Mouse (Mus musculus): ENCODE data around the gene Boc. TPM values are rescaled to one million over a fixed set of nuclear protein-coding genes. Genes with fewer than 3 reads are reported as not detected.

Boc gene
- total RNA-seq, 2 experiments from 2014 or later = 20.0 to 22.4 TPM

DNA sequence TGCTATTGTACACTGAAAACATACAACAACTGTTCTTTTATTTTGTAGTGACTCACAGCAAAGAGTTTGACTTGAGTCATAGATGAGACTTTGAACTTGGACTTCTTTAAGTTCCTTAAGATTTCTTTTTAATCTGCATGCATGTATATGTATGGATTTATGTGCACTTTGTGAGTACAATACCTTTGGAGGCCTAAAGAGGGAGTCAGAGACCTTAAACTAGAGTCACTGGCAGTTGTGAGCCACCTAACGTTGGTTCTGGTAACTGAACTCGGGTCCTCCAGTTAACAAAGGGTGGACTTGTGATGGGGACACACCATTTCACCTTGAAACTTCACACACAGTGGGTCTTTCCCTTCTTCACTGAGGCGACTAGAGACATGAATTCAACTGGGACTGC lies 60.2 kb downstream of the Boc start:
- intact Hi-C loops (cut with DNase I) = no loop called here

GRCm38 (mm10) chr16:44496971-44497464 lies 61.7 kb downstream of the Boc start:
- DNase-seq = no peak
- intact Hi-C loops (cut with DNase I) = no loop called here

More for the DNA sequence above, 60.2 kb downstream of the Boc start:
- no peak for DNase-seq

GRCm38 (mm10) chr16:44494441-44495108 lies 64.1 kb downstream of the Boc start:
- DNase-seq = peak; percentile 76
- intact Hi-C loops (cut with DNase I) = loop anchor here (5.0 kb wide), 1 partner anchor 63 kb away; the partner anchor contains the start of gene Boc

DNA sequence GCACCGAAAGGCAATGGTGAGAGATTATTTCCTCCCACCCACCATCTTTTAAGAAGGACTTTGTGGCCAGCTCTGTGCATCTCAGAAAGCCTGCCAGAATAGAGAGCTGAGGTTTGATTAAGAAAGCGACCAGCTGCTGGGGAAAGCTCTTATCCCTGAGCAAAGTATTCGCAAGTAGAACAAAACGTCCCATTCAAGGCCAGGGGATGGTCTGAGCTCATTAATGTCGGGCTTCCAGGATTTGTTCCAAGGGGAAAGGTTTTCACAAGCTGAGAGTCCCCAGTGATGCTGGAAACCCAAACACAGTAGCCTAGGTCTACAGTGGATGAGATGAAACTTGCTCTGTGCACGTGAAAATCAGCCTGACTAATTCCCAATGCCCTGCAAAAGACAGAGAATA lies 64.8 kb downstream of the Boc start:
- intact Hi-C loops (cut with DNase I) = loop anchor here (5.0 kb wide), 1 partner anchor 63 kb away; the partner anchor contains the start of gene Boc
- no peak for DNase-seq

DNA sequence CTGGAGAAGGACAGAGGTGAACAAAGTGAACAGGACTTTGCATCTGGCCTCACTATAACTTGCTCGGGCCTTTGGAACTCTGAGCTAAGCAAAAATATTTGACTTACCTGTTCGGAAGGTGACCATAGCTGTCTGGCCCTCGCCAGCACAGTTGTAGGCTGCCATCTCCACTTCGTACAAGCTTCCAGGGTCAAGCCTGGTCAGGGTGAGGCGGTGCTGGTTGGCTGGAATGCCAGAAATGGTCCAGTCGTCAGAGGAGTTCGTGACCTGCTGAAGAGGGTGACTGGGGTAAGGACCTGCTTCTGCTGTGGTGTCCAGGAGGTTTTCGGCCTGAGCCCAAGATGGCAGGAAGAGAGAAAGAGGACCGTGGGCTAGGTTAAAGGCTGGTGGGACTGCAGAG lies 66.0 kb downstream of the Boc start:
- intact Hi-C loops (cut with DNase I) = loop anchor here (5.0 kb wide), 1 partner anchor 65 kb away; the partner anchor contains the start of gene Boc

GRCm38 (mm10) chr16:44492151-44492550 lies 66.5 kb downstream of the Boc start:
- DNase-seq = no peak
- intact Hi-C loops (cut with DNase I) = loop anchor here (5.0 kb wide), 1 partner anchor 65 kb away; the partner anchor contains the start of gene Boc

More for the DNA sequence above, 66.0 kb downstream of the Boc start:
- DNase-seq = no peak

- intact Hi-C loops (cut with DNase I) = loop anchor here (5.0 kb wide), 1 partner anchor 66 kb away; the partner anchor contains the start of gene Boc
- no peak for DNase-seq
Observed at GRCm38 (mm10) chr16:44491051-44491450, 67.6 kb downstream of the Boc start.

- no peak for DNase-seq
- intact Hi-C loops (cut with DNase I) = loop anchor here (10.0 kb wide), 1 partner anchor 228 kb away; no protein-coding TSS in a partner anchor
Observed at GRCm38 (mm10) chr16:44487194-44487593, 71.5 kb downstream of the Boc start.

DNA sequence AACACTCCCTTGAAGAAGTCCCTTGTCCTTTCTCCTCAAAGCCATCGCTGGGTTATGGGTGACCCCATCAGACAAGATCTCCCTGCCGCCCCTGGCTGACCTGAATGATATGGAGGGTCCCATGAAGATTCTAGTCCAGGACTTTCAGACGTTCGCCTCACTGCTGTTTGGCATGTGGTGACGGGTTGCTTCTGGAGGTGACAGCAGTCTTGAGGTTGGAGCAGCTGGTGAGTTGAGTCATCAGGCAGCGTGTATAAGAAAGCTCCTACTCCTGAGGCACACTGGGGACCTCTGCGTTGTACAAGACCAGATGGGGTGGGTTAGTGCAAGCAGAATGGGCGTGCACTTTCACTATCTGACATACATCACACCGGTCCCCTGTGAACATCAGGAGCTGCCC lies 72.1 kb downstream of the Boc start:
- intact Hi-C loops (cut with DNase I) = loop anchor here (10.0 kb wide), 1 partner anchor 228 kb away; no protein-coding TSS in a partner anchor
- DNase-seq = no peak

- DNase-seq = no peak
- intact Hi-C loops (cut with DNase I) = loop anchor here (10.0 kb wide), 1 partner anchor 229 kb away; no protein-coding TSS in a partner anchor
Observed at GRCm38 (mm10) chr16:44485691-44486090, 73.0 kb downstream of the Boc start.

DNA sequence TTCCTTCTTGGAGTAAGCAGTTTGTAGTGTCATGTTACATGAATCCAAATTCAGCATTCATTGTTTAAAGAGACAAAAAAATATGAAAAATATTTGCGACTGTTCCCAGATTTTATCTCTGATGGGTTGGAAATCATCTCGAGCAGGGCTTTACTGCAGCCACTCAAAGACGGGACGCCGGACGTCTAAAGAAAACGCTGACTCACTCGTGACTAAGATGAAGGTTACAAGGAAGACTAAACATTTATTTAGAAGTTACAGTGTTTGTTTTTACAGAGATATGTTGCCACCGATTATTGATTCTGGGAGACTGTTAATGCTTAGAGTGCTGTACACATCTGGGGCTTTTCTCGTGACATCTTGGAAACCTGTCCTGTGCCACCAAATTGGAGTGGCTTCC lies 73.9 kb downstream of the Boc start:
- intact Hi-C loops (cut with DNase I) = loop anchor here (10.0 kb wide), 1 partner anchor 230 kb away; no protein-coding TSS in a partner anchor
- no peak for DNase-seq

DNA sequence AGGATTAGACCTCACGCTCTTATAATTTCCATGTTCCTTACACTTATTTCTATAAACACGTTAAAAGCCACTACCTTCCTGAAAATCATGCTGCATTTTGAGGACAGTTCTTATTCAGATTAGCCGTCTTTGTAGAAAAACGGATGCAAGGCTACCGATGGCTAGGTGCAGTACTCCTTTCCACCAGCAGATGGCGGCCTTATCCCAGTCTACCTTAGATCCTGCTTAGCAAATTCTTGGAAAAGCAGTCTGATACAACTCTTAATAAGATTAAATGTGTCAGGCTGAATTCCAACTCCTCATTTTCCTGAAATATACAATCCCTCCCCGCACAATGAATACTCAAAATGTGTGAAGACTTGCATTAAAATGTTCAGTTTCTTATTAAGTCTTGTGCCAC lies 74.6 kb downstream of the Boc start:
- DNase-seq = peak; percentile 86
- intact Hi-C loops (cut with DNase I) = loop anchor here (10.0 kb wide), 1 partner anchor 231 kb away; no protein-coding TSS in a partner anchor

DNA sequence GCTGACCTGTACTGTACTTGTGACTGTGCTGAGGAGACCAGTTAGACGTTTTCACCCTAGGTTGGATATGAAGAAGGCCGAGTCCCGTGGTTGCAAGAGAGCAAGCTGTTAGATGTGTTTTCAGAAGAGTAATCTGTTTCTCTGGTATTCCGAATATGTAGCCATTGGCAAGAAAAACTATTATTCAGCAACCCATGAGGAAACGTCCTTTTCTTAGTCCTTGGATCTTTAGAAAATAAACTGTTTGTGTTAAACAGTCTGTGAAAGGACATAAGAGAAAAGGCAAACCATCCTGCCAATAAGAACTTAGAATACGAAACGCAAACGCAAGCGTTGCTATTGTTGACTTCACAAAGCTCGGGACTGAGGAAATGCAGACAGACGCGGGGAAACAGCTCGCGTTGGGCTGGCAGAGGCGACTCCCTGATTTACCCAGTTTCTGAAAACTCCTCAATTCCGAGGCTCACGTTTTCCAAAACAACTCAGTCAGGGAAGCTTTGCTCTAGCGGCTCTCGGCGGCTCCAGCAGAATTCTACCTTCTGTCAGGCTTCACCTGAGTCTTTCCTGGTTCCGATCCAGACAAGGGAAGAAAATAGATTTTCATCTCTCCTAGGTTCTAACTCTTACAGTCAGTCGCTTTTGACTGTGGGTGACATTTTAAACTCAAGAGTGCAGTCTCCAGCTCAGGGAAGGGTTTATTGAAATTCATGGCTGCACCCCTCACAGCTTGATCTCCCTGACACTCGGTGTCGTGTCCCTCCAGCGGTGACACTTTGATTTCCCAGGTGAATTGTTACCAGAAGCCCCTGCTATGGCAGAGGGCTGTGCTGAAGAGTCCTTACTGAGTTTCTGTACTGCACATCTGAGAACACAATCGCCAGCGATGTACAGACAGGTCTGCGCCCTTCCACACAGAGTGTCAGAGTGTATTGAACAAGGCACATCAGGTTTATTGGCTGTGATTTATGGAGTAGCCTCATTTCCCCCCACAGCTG lies 76.8 kb downstream of the Boc start:
- no peak for DNase-seq
- intact Hi-C loops (cut with DNase I) = loop anchor here (10.0 kb wide), 1 partner anchor 233 kb away; no protein-coding TSS in a partner anchor

DNA sequence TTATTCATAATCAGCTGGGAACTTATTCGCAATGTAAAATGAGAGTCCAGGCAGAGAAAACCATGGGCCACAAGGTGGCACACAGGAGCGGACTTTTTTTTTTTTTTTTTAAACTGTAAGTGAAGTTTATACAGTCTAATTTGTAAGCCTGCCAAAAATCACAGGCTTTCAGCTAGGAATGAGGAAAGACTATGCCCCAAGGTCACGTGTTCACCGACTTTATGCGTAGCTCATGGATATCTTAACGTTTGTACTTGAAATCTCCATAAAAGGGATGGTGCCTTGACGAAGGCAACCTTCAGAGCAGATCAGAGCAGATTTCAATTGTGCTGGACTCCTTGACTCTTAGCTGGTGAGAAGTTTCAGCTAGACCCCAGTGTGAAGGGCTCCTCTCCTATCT lies 78.1 kb downstream of the Boc start:
- intact Hi-C loops (cut with DNase I) = loop anchor here (10.0 kb wide), 1 partner anchor 234 kb away; no protein-coding TSS in a partner anchor
- DNase-seq = no peak

GRCm38 (mm10) chr16:44479852-44480251 lies 78.8 kb downstream of the Boc start:
- intact Hi-C loops (cut with DNase I) = loop anchor here (10.0 kb wide), 1 partner anchor 235 kb away; no protein-coding TSS in a partner anchor
- peak; percentile 93 for DNase-seq

DNA sequence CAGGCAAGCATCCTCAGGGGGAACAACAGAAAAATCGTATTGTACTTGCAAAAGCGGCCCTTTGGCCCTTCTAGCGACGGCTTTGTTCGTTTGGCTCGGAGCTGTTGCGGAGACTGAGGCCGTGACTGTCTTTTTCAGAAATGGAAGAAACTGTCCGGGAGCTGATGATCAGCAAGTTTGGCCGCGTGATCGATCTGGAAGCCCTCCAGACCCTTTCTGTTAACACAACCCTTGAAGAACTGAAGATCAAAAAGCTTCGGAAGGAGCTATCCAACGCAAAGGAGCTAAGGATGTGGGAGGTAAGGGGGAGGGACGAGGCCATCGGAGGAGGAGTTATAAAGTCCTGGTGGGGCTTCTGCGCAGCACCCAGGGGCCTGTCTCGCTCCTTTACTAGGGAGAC lies 79.9 kb downstream of the Boc start:
- DNase-seq = no peak

GRCm38 (mm10) chr16:44475682-44476375 lies 82.9 kb downstream of the Boc start:
- no peak for DNase-seq
- intact Hi-C loops (cut with DNase I) = no loop called here

More for the DNA sequence above, 79.9 kb downstream of the Boc start:
- intact Hi-C loops (cut with DNase I) = no loop called here

- intact Hi-C loops (cut with DNase I) = no loop called here
- DNase-seq = no peak
Observed at GRCm38 (mm10) chr16:44475281-44475680, 83.4 kb downstream of the Boc start.

DNA sequence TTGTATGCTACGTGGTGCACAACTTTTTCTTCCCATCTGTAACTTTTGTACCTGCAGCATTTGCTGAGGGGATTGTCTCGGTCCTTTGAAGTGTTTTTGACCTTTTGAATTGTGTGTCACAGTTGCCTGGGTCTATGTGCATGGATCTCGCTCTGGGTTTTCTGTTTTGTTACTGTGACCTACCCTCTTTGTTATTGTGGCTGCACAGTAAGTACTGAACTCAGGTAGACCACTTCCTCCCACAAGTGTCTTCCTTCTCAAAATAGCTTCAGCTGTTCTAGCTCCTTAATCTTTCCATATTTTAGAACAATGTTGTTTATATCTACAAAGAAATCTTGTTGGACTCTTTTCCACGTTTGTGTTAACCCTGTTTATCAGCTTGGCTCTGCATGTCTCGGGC lies 97.8 kb downstream of the Boc start:
- DNase-seq = no peak
- intact Hi-C loops (cut with DNase I) = no loop called here

DNA sequence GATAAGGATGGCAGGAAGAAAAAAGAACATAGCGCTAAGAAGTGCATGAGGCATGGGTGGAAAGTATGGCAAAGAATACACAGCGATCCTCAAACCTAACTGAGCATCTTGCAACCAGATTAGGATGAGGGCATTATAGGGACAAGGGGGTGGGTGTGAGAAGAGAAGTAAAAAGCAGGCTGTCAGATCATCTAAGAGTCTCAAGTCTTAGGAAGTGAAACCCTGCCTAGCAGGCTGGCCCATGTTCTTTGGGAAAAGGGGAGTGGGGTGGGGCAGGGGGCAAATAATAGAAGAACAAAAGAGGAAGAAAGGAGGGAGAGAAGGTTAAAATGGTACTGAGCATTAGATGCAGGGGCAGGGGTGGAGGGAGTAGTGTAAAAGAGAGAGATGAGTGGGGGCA lies 99.9 kb downstream of the Boc start:
- intact Hi-C loops (cut with DNase I) = no loop called here
- no peak for DNase-seq

All from left cerebral cortex, postnatal 4 days (tissue).